Mouse (Mus musculus) hindbrain, embryonic 14.5 days (tissue): Measurements from ENCODE around the gene Tspear. TPM values are rescaled to one million over a fixed set of nuclear protein-coding genes. Genes with fewer than 3 reads are reported as not detected.
"Not testable (repeated sequence)": the region's sequence is repeated elsewhere in the genome, so short reads cannot be mapped to it uniquely, and the experiment has no call there.

Experiments
- ATAC-seq: fragments of 200-750 bp; cut with Nextera tagmentation; 2 replicates; pipeline ENCODE4 v1.8.0; 2017; ENCODE audit warnings: moderate number of reproducible peaks, mild to moderate bottlenecking, moderate TSS enrichment, moderate library complexity; ENCODE audit not compliant: low FRiP score
- DNase-seq: peaks from one replicate; pipeline ENCODE4 v3.0.0-alpha.2; 2015; ENCODE audit warnings: low spot score
- H3K27ac ChIP-seq: fragments of 300-500 bp; sonication (generic); 2 replicates; pipeline ENCODE4 v1.5.1; 2014; ENCODE audit warnings: mild to moderate bottlenecking, moderate library complexity
- H3K27me3 ChIP-seq: fragments of 300-500 bp; sonication (generic); 2 replicates; pipeline ENCODE4 v1.6.1; 2014; ENCODE audit warnings: mild to moderate bottlenecking, low read length, mixed read lengths; ENCODE audit not compliant: control insufficient read depth, insufficient read depth
- H3K36me3 ChIP-seq: fragments of 300-500 bp; sonication (generic); replicated peaks from 2 replicates; pipeline ENCODE4 v1.6.1; 2014; ENCODE audit not compliant: control insufficient read depth, insufficient read depth
- H3K4me1 ChIP-seq: fragments of 300-500 bp; sonication (generic); replicated peaks from 2 replicates; pipeline ENCODE4 v1.6.1; 2014; ENCODE audit warnings: antibody characterized with exemption, low read length, mixed read lengths; ENCODE audit not compliant: control insufficient read depth, insufficient read depth
- H3K4me2 ChIP-seq: fragments of 300-500 bp; sonication (generic); replicated peaks from 2 replicates; pipeline ENCODE4 v1.6.1; 2014; ENCODE audit warnings: mild to moderate bottlenecking, moderate library complexity
- H3K4me3 ChIP-seq: fragments of 300-500 bp; sonication (generic); replicated peaks from 2 replicates; pipeline ENCODE4 v1.5.1; 2014; ENCODE audit warnings: mild to moderate bottlenecking, low read length
- H3K9ac ChIP-seq: fragments of 300-500 bp; sonication (generic); 2 replicates; pipeline ENCODE4 v1.6.1; 2014
- H3K9me3 ChIP-seq: fragments of 300-500 bp; sonication (generic); 2 replicates; pipeline ENCODE4 v1.6.1; 2016; ENCODE audit warnings: low read length; ENCODE audit not compliant: control insufficient read depth
- WGBS: fragments of 180-500 bp; shearing (Covaris S2); extraction: QIAGEN DNeasy Blood & Tissue Kit; methylation state at CpG from one replicate; pipeline ENCODE4 v1.1.7; 2014; 5-methylcytosine and 5-hydroxymethylcytosine counted together
- polyA plus RNA-seq: library from polyadenylated mRNA; unstranded; fragments of >200 nt; fragmentation: Nextera tagmentation; extraction: Ambion mirVana; gene quantifications from 2 replicates; pipeline ENCODE4 v1.2.1, GENCODE M21; 2014

Gene Tspear
- polyA plus RNA-seq, 1 experiment from 2014 or later, result 1.2 TPM

DNA sequence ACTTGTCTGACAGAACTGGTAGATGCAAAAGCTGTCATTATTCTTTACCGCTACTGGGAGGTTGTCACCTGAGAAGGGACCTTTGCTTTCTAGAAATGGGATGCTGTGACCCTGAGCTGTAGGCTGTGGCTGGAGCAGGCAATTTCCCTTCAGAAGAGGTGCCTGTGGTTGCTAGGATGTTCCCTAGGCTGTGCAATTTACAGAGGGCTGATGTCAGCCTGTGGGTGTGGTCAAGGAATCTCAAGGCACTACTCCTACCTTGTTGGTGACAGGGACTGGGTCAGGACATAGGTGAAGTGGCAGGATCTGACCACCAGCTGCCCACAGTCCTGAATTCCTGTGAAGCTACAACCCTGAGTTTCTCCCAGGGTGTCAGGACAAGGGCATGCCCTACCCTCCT lies 83.4 kb downstream of the Tspear start:
- no peak overlapping the region for H3K4me2 ChIP-seq
- no peak overlapping the region for H3K4me3 ChIP-seq
- H3K9me3 ChIP-seq, result no peaks in the 10 kb centered on the region
- no peak for ATAC-seq
- H3K9ac ChIP-seq, result no peak overlapping the region
- DNase-seq, result no peak
- H3K4me1 ChIP-seq, result no peaks in the 10 kb centered on the region
- WGBS, result 86% methylated on average over 1 of the region's 1 CpGs
- no peaks in the 10 kb centered on the region for H3K36me3 ChIP-seq
- H3K27ac ChIP-seq, result no peak overlapping the region
- H3K27me3 ChIP-seq, result no peaks in the 10 kb centered on the region

DNA sequence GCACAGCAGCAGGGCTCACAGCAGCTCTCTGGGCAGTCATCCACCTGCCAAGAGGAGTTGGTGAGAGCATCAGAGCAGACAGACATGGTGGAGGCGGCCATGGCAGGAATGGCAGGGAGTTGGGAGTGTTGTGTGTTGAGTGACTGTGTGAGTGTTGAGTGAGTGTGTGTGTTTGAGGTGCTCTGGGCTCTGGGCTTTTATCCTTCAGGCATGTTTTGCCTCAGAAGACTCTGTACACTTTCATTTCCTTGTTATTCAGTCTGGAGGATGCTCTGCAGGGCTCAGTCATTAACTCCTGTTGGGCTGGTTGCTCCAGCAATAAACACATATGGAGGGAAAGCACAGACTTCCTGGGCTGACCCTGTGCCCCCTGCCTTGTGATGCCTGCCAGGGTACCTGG lies 84.9 kb downstream of the Tspear start, which contains the start of gene Gm3238:
Gene Gm3238, minus strand, starts transcription at position 101 of the 400 bp plus-strand sequence.
- not testable (repeated sequence) for H3K36me3 ChIP-seq, H3K4me3 ChIP-seq
- WGBS, result 100% methylated on average over 1 of the region's 1 CpGs

DNA sequence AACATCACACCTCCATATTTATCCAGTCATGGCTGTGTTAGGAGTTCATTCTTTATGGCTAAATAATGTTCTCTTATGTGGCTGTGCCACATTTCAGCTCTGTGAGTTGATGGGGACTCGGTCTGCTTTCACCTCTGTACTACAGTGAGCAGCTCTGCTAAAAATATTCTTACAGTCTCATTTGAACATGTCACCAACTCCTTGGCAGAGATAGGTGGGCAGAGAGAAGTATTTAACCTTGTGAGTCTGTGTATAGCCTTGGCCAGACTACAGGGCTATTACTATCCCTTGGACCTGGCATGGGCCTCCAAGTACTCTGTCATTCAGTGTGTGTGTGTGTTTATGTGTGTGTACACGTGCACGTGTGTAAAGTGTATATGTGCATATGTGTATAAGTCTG lies 85.8 kb downstream of the Tspear start:
- not testable (repeated sequence) for H3K27ac ChIP-seq, H3K36me3 ChIP-seq, H3K9me3 ChIP-seq, H3K9ac ChIP-seq, H3K4me1 ChIP-seq, H3K27me3 ChIP-seq, ATAC-seq, H3K4me2 ChIP-seq, H3K4me3 ChIP-seq, DNase-seq
- WGBS, result 100% methylated on average over 1 of the region's 3 CpGs

More for the DNA sequence above, 84.9 kb downstream of the Tspear start, which contains the start of gene Gm3238:
- not testable (repeated sequence) for H3K9ac ChIP-seq, H3K27me3 ChIP-seq, ATAC-seq, H3K4me1 ChIP-seq, H3K9me3 ChIP-seq, H3K4me2 ChIP-seq, DNase-seq, H3K27ac ChIP-seq

DNA sequence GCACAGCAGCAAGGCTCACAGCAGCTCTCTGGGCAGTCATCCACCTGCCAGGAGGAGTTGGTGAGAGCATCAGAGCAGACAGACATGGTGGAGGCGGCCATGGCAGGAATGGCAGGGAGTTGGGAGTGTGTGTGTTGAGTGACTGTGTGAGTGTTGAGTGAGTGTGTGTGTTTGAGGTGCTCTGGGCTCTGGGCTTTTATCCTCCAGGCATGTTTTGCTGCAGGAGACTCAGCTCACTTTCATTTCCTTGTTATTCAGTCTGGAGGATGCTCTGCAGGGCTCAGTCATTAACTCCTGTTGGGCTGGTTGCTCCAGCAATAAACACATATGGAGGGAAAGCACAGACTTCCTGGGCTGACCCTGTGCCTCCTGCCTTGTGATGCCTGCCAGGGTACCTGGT lies 90.5 kb downstream of the Tspear start, which contains the start of gene Gm7138:
Gene Gm7138, minus strand, starts transcription at position 101 of the 400 bp plus-strand sequence.
- DNase-seq, ATAC-seq: not testable (repeated sequence)
- WGBS, result 75% methylated on average over 1 of the region's 1 CpGs

DNA sequence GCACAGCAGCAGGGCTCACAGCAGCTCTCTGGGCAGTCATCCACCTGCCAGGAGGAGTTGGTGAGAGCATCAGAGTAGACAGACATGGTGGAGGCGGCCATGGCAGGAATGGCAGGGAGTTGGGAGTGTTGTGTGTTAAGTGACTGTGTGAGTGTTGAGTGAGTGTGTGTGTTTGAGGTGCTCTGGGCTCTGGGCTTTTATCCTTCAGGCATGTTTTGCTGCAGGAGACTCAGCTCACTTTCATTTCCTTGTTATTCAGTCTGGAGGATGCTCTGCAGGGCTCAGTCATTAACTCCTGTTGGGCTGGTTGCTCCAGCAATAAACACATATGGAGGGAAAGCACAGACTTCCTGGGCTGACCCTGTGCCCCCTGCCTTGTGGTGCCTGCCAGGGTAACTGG lies 96.1 kb downstream of the Tspear start, which contains the start of gene Gm3250:
Gene Gm3250, minus strand, starts transcription at position 101 of the 400 bp plus-strand sequence.
- H3K4me1 ChIP-seq, ATAC-seq, H3K4me2 ChIP-seq, H3K27ac ChIP-seq, H3K36me3 ChIP-seq, H3K4me3 ChIP-seq, H3K9me3 ChIP-seq, DNase-seq, H3K9ac ChIP-seq, H3K27me3 ChIP-seq: not testable (repeated sequence)
- no CpG with 5 or more reads among the region's 1 CpGs for WGBS

More for the DNA sequence above, 90.5 kb downstream of the Tspear start, which contains the start of gene Gm7138:
- not testable (repeated sequence) for H3K4me1 ChIP-seq, H3K27me3 ChIP-seq, H3K27ac ChIP-seq, H3K36me3 ChIP-seq, H3K4me3 ChIP-seq, H3K4me2 ChIP-seq, H3K9me3 ChIP-seq, H3K9ac ChIP-seq

DNA sequence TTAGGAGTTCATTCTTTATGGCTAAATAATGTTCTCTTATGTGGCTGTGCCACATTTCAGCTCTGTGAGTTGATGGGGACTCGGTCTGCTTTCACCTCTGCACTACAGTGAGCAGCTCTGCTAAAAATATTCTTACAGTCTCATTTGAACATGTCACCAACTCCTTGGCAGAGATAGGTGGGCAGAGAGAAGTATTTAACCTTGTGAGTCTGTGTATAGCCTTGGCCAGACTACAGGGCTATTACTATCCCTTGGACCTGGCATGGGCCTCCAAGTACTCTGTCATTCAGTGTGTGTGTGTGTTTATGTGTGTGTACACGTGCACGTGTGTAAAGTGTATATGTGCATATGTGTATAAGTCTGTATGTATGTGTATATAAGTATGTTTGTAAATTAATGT lies 97.0 kb downstream of the Tspear start:
- not testable (repeated sequence) for H3K4me1 ChIP-seq, H3K9ac ChIP-seq, H3K27ac ChIP-seq, DNase-seq, ATAC-seq, H3K4me3 ChIP-seq, H3K27me3 ChIP-seq, H3K9me3 ChIP-seq, H3K36me3 ChIP-seq, H3K4me2 ChIP-seq
- 93% methylated on average over 1 of the region's 3 CpGs for whole genome bisulfite sequencing

DNA sequence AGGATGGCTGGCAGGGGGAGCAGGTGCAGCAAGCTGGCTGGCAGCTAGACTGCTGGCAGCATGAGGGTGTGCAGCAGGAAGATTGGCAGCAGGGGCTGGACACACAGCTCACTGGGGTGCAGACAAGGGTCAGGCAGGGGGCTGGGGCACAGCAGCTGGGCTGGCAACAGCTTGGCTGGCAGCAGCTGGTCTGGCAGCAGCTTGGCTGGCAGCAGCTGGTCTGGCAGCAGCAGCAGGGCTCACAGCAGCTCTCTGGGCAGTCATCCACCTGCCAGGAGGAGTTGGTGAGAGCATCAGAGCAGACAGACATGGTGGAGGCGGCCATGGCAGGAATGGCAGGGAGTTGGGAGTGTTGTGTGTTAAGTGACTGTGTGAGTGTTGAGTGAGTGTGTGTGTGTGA lies 101.5 kb downstream of the Tspear start, which contains the start of gene Gm7137:
Gene Gm7137, minus strand, starts transcription at position 325 of the 400 bp plus-strand sequence.
- H3K36me3 ChIP-seq, H3K4me1 ChIP-seq, H3K9ac ChIP-seq, H3K4me2 ChIP-seq, H3K4me3 ChIP-seq, H3K27me3 ChIP-seq, H3K9me3 ChIP-seq, H3K27ac ChIP-seq, DNase-seq, ATAC-seq: not testable (repeated sequence)
- WGBS, result 83% methylated on average over 1 of the region's 1 CpGs

DNA sequence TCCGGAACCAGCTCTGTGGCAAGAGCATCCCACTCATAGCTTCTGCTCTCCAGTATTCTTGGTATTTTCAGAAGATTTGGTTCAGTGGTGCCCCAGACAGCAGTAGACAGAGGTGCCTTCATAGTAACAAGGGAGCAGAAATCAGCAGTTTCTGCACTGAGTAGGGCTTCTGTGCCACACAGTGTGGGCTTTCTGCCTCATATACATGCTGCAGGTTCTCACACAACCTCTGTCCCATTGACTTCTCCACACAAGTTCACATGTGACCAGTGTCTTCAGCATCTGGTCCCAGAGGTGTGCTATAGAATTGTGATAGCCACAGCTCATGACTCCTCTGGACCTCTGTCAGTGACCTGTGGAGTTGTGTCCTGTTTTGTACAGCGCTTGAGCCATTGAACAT lies 102.3 kb downstream of the Tspear start:
- no peaks in the 10 kb centered on the region for H3K36me3 ChIP-seq
- 87% methylated on average over 2 of the region's 2 CpGs for WGBS

DNA sequence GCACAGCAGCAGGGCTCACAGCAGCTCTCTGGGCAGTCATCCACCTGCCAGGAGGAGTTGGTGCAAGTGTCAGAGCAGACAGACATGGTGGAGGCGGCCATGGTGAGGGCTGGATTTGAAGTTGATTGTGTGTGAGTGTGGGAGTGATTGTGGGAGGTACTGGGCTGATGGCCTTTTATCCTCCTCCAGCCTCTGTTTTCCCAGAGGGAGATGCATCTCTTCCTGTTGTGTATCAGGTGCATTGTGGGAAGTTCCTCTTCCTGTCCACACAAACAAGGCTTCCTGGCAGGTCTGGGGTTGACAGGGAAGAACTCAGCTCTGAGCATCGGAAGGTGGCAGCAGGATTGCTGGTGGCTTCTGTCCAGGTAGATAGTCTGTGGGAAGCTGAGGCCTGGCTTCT lies 108.6 kb downstream of the Tspear start, which contains the start of gene Gm9639:
Gene Gm9639, minus strand, starts transcription at position 101 of the 400 bp plus-strand sequence.
- H3K9me3 ChIP-seq, result no peaks in the 10 kb centered on the region
- H3K27me3 ChIP-seq, result no peaks in the 10 kb centered on the region
- no peak within 1 kb of the TSS for H3K4me3 ChIP-seq
- 75% methylated on average over 2 of the region's 2 CpGs for WGBS
- no peak for DNase-seq
- H3K4me2 ChIP-seq, result no peak within 1 kb of the TSS
- no peak within 1 kb of the TSS for H3K27ac ChIP-seq
- no peak within 1 kb of the TSS for H3K9ac ChIP-seq
- ATAC-seq, result no peak
- H3K4me1 ChIP-seq, result no peaks in the 10 kb centered on the region
- no peaks in the 10 kb centered on the region for H3K36me3 ChIP-seq

More for the DNA sequence above, 102.3 kb downstream of the Tspear start:
- no peaks in the 10 kb centered on the region for H3K9me3 ChIP-seq
- ATAC-seq (no peak), DNase-seq (no peak)
- H3K27ac ChIP-seq, result no peak overlapping the region
- no peak overlapping the region for H3K4me3 ChIP-seq
- no peak overlapping the region for H3K4me2 ChIP-seq
- no peak overlapping the region for H3K9ac ChIP-seq
- H3K27me3 ChIP-seq, result no peaks in the 10 kb centered on the region
- H3K4me1 ChIP-seq, result no peaks in the 10 kb centered on the region

DNA sequence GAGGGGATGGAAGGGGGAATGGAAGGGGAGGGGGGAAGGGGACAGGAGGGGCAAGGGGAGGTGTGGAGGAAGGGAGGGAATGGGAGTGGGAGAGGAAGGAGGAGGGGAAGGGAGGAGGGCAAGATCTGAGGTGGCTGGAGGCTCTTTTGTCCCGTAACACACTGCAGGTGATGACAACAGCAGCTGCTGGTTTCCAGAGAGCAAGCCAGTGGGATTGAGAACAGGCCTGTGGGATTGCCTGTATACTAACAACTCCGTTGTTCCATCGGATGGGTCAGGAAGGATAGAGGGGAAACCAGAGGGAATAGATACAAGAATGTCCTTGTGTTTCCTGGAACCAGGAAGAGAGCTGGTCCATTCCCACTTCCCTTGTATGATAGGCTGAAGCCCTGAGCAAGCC lies 111.3 kb downstream of the Tspear start:
- ATAC-seq (no peak), DNase-seq (no peak)
- Histone ChIP-seq H3K9me3 (no peaks in the 10 kb centered on the region), H3K4me3 (no peak overlapping the region), H3K27me3 (no peaks in the 10 kb centered on the region), H3K27ac (no peak overlapping the region), H3K36me3 (no peaks in the 10 kb centered on the region), H3K4me1 (no peaks in the 10 kb centered on the region), H3K9ac (no peak overlapping the region), H3K4me2 (no peak overlapping the region)
- WGBS, result 20% methylated on average over 3 of the region's 3 CpGs
